Mouse (Mus musculus): ENCODE results near the gene Actn2.

GRCm38 (mm10) chr13:12331528-12331927 is 9.0 kb downstream of the Actn2 start:
- no peak for TF ChIP-seq POLR2A (IDR thresholded peaks at IDR 0.05; ENCODE audit: borderline replicate concordance, extremely low read depth, low read depth, low read length)
- TF ChIP-seq CTCF (IDR thresholded peaks at IDR 0.05; ENCODE audit: insufficient read depth, low read length), result no peak
